Mouse (Mus musculus) heart, postnatal 4 days (tissue): Measurements from ENCODE around the gene Stk26. TPM values are rescaled to one million over a fixed set of nuclear protein-coding genes. Genes with fewer than 3 reads are reported as not detected.

ENCODE experiments used
- DNase-seq: peaks from one replicate; pipeline ENCODE4 v3.0.0; 2021
- total RNA-seq, 2 experiments: library from RNA; stranded (reverse); gene quantifications; 2 replicates each; pipeline ENCODE4 v1.2.3; 2021

Stk26 gene
- total RNA-seq, 2 experiments from 2014 or later, result 4.7 to 4.9 TPM

DNA sequence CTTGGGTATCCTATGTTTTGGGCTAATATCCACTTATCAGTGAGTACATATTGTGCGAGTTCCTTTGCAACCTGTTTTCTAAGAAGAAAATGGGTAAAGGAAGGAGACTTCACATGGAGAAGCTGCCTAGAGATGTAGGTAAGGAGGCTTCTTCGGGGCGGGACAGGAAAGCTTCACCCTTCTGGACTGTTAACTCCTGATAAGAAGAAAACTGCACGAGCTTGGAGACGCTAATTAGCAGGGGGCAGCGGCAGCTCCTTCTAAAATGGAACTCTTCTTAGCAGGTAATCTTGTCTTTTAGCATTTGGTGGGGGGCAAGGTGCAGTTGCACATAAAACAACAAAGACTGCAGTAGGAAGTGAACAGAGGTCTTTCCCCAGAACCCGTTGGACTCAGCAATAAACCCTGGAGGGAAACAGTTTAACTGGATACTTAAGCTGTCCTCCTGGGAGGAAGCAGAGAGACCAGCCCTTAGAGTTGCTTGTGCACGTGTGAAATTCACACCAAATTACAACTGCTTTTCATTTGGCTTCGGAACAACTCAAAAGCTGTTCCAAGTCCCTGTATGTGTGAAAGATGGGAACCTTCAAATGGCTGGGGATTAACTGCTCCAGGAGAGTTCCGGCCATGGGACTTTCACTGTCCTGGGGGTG, 86.2 kb downstream of the Stk26 start:
- no peak for DNase-seq

- DNase-seq, result no peak
These were observed 89.5 kb downstream of the Stk26 start for GRCm38 (mm10) chrX:50930309-50930708.

DNA sequence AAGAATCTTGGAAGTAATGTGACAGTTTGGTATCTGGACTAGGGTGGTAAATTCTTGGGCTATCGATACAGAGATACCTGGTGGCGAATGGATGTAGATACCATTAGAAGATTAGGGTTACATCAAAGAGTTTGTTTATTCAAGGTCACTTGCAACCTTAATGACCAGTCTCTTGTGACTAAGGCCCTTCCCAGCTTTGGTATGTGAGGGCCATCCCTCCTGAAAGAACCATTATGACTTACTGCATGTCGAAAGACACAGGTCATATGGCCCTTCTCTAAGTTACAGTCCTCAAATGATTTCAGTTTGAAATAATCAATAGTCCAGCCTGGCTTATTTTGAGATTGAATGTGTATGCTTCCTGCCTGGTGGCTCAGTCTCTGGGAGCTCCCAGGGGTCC, 96.3 kb downstream of the Stk26 start:
- DNase-seq, result no peak

DNA sequence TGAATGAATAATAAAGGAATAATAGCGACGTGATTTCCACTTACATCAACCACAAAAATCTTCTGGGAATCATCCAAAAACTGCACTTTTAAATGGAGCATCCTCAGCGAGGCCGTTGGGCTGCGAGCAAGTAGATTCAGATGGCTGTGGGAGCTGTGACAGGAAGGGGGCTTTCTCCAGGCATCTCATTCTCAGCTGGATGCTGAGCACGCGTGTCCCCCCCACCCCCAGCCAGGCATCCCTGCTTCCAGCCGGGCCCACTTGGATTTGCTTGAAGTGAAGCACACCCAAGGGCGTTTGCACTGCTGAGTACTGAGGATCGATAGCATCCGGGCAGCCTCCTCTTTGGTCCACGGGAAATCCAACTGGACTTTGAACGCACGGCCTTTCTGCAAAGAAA, 101.8 kb downstream of the Stk26 start, which contains the start of gene Frmd7:
Gene Frmd7, minus strand, starts transcription at position 101 of the 400 bp plus-strand sequence.
- no peak for DNase-seq

Other genes starting within 250 kb of the Stk26 start
- gene Frmd7, start 101.7 kb downstream of the Stk26 start, total RNA-seq, result not detected
- 10 to 100 TPM; 34.8 to 36.9 TPM for gene Rap2c, start 177.0 kb downstream of the Stk26 start, total RNA-seq